Mouse (Mus musculus): ENCODE measurements around the gene Rnf10.

The Rnf10 gene

DNA sequence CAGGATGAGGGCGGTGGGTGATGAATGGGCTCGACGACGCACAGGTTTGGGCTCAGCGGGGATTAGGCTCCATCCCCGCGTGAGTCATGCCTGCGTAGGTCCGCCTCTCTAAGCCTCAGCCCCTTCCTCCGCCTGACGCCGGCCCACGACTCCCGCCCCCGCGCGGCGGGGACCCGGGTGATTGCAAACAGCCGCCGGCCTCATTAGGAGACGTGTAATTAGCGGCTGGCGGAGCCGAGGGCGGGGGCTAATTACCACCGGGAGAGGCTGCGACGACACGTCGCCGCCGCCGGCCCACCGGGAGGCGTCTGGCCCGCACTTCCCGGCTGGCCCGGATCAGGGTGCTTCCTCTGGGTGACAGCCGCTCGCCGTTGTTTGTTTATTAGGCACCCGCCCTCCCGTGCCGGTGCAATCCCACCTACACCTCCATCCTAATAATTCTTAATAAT, 37.4 kb downstream of the Rnf10 start:
- in situ Hi-C loops (cut with MboI, MseI), result no loop called here

DNA sequence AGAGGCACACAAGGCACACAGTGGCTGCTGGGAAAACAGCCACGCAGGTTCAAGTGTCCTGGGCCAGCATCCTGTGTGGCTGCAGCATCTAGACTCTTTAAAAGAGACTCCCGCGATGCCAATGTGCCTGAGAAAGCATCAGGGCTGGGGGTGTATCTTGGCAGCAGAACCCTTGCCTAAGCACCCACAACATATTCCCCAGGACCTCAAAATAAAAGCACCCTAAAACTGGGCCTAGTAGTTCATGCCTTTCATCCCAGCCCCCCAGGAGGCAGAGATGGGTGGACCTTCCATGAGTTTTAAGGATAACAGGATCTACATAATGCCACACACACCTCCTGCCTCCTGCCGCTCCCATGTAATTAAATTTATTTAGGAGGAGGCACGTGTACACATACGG, 38.2 kb downstream of the Rnf10 start:
- in situ Hi-C loops (cut with MboI, MseI), result no loop called here

DNA sequence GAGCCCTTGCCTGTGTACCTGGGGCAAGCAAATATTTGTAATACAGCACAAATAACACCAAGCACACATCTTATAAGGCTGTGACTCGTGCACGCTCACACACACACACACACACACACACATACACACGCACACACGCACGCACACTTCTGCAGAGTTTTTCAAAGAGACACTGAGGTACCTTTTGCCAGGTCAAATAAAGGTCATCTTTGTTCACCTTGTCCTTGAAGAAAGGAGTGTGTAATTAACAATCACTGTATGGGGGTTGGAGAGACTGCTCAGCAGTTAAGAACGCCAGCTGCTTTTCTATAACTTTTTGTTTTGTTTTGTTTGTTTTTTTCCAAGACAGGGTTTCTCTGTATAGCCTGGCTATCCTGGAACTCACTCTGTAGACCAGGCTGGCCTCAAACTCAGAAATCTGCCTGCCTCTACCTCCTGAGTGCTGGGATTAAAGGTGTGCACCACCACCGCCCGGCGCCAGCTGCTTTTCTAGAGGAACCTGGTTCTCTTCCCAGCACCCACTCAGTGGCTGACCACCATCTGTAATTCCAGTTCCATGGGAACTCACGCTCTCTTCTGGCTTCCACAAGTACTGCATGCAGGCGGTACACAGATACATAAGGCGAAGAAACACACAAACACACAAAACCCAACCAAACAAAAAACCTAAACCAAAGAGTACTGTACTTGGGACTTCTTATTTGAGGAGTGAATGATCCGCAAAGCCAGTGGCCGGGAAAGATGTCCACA, 39.5 kb downstream of the Rnf10 start:
- in situ Hi-C loops (cut with MboI, MseI), result no loop called here

DNA sequence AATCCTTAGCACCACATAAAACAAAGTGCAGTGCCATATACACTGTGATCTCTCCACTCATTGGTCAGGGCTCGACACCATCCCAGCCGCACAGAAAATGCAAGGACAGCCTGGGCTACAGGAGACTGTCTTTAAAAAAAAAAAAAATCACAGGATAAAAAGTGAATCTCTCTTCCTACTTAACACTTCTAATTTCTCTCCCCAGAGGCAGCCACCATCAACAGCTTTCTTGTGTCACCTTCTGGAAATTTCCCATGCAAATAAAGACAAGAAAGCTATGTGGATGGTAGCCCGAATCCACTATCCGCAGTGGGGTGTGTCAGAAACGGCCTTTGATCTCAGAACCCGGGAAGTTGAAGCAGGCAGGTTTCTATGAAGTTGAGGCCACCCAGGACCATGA, 40.2 kb downstream of the Rnf10 start:
- in situ Hi-C loops (cut with MboI, MseI), result no loop called here

DNA sequence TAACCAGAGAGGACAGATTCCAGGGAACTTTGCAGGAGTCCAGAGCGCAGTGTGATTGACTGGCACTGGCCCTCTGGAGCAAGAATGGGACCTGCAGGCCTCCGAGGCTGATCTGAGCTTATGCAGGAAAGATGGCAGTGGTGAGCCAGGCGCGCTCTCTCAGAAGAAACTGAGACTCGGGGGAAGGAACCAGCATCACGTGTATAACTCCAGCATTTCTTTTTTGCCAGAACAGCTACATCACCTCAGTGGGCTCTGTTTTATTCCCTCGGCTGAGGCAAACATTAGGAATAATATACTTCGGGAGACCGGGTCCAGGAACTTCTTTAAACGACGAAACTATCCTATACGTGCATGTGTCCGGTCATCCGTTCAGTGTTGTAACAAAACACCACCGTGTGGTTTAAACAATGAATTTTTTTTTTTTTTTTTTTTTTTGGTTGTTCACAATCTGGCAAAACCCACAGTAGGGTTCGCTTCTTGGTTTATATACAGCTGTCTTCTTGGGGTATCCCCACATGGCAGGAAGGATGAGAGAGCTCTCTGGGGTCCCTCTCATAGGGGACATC, 41.1 kb downstream of the Rnf10 start:
- in situ Hi-C loops (cut with MboI, MseI), result no loop called here

DNA sequence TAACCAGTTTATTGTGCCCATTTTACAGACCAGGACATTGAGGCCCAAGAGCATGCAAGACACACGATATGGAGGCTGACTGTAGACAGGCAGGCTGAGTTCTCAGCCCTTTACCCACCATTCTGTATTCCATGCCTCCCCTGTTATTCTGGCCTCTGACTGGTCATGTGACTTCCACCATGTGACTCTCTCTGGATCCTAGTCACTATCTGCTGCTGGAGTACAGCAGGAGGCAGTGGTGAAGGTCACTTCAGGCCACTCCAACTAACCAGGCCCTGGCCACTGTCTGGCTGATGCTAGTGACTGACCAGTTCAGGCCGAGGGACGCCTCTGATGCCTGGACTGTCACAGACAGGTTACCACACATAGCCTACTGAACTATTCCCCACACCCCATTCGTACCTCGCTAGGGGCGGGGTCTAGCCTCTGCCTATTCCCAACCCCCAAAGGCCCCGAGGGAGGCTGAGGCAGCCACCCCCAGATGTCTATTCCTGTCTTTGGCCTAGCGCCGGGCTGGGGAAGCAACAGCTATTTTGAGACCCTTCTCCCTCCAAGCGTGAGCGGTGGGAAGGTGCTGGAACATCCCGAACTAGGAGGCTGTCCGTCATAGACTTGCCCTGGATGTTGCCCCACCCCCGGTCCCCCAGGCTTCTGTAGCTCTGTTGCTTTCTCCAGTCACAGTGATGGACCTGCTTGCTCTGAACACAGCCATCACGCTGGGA, 41.7 kb downstream of the Rnf10 start:
- in situ Hi-C loops (cut with MboI, MseI), result no loop called here

DNA sequence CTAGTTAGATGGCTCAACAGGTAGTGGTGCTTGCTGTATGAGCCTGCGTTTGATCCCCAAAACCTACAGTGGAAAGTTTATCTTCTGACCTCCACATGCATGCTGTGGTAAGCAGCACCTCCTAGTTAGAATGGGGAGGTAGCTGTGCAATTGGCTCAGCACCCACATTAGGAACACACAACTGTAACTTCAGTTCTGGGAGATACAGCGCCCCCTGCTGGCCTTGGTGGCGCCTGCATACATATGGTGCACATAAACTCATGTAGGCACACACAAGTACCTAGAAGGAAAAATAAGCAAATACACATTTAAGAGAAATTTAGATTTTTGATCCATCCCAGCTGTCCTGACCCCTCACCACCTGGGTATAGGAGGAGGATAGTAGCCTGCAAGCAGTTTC, 50.2 kb downstream of the Rnf10 start:
- in situ Hi-C loops (cut with MboI, MseI), result loop anchor here (5.0 kb wide), 1 partner anchor 95 kb away; no protein-coding TSS in a partner anchor

DNA sequence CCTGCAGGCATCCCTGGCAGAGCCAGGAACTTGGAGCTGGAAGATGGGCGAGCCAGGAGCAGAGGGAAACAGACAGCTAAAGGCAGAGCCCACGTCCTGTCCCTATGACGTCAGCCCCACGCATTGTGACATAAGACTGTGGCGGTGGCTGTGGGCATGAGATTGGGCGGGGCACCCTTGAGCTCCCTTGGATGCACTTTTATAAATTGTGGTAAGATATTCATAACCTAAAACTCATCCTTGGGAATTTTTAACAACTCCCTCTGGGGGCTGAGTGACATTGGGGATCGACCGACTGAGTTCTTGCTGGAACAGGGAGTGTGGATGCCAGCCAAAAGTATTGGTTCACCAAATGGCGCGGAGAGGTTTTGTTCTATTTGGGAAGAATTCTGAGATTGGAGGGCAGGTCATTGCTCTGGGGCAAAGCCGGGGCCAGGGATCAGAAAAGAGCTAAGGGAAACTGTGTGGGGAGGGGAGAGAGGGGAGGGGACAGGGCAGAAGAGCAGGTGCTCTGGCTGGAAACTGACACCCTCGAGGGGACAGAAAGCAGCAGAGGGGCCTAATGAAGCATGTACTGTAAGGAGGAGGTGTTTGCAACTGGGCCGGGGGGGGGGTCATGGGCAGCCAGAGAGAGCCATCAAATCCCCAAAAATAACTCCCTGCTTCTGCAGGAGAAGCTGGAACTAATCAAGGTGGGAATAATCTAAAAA, 51.6 kb downstream of the Rnf10 start:
- in situ Hi-C loops (cut with MboI, MseI), result loop anchor here (5.0 kb wide), 1 partner anchor 94 kb away; no protein-coding TSS in a partner anchor

DNA sequence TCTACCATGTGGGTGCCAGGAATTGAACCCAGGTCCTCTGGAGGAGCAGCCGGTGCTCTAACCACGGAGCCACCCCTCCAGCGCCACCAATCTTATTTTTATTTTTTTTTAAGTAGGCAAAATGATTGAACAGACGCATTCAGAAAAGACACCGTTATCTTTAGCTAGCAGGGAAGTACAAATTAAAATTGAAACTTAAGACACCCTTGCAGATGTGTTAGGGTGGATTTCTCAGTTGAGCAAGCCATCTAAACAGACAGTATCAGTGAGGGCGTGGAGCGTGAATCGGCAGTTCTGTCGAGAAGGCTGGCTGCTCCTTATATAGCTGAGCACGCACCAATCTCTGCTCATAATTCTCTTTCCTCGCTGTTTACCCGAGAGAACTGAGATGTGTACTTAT, 54.7 kb downstream of the Rnf10 start:
- in situ Hi-C loops (cut with MboI, MseI), result no loop called here

DNA sequence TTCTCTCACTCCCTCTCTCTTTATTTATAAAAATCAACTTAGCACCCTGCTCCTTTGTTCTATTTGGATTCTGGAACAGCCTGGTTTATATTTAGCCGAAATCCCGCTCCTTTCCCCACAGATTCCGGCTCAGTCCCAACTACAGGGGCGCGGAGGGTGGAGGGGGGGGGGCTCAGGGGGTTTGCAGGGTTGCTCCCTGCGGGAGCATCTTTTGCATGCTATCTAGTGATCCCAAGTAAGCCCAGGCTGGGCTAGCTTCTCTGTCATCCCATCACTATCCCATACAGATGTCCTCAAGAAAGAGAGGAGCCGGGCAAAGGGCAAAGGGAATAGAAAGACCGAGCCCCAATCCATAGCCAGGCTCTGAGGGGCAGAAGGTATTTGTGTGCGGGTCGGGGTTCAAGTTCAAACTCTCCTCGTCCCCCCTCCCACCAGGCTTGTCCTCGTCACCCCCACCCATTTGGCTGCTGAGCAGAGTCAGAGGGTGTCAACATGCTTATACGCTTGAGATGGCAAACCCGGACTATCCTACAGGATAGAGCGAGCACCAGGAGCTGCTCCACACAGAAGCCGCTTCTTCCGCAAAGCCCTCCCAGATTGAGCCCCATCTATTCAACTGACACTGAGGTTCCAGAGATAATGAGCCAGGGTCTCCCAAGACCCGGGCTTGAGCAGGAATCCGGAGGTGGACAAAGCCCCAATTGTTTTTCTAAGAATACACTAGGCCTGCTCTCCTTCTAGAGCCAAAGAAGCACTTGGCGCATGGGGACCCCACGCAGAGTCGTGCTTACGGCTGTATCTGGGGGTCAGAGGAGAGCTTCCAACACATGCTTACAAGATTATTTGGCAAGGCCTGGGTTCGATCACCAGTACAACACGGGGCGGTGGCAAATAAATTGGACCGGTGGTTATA, 57.2 kb downstream of the Rnf10 start:
- in situ Hi-C loops (cut with MboI, MseI), result no loop called here

DNA sequence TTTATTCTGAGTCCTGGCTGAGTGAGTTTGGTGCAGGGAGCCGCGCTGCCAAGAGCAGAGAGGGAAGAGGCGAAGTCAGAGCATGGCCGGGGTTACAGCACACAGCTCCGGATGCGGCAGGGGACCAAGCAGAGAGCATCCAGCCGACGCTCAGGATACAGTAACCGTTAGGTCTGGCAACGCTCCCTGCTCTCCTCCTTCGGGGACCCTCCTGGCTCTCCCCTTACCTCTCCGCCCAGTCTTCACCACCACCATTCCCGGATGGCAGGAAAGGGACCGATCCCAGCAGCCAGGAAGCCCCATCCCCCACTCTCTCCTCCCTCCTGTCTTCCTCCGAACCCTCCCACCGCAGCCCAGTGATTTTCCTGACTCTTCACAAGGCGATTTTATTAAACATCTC, 57.8 kb downstream of the Rnf10 start:
- in situ Hi-C loops (cut with MboI, MseI), result no loop called here

DNA sequence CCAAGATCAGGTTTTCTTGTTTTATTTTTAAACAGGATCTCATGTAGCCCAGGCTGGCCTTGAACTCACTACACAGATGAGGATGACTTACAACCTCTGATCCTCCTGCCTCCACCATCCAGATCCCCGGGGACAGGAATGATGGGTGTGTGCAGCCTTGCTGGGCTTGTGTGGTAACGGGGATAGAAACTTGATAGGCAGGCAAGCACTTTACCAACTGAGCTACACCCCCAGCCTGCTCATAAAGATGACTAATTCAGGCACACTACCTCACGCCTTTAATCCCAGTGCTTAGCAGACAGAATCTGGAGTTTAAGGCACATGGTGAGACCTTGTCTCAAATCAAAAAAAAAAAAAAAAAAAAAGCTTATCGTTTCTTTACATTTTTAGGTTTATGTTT, 59.8 kb downstream of the Rnf10 start:
- in situ Hi-C loops (cut with MboI, MseI), result no loop called here

DNA sequence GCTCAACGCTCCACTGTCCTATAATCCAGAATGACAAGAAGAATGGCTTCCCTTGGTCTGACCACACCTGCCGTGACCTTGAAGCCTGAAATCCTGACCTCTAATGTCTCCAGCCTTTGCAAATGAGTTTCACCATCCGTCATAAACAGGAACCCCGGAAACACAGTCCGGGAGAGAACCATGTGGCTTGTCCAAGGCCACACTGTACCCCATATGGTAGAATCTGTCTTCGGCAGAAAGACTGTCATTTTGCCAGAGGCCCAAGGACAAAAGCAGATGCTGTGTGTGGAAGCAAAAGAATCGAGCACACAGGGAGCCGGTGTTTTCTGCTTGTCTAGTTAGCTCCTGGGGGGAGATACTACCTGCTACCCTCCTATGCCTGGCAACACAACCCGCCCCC, 60.2 kb downstream of the Rnf10 start:
- in situ Hi-C loops (cut with MboI, MseI), result no loop called here

DNA sequence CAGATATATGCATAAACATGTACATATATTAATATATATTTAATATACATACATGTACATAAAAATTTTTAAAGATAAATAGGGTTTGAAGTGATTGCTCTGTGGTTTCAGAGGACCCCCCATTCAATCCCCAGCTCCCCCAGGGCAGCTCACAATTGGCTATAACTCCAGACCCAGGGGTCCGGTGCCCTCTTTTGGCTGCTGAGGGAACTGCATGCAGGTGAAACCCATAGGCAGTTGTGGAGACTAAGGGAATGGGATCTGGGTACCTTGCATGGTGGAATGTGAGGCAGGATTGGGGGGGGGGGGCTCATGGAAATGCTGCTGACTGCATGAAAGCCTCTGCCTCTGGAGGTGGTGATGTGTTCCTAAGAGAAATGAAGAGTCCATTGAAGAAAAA, 62.3 kb downstream of the Rnf10 start:
- in situ Hi-C loops (cut with MboI, MseI), result no loop called here

DNA sequence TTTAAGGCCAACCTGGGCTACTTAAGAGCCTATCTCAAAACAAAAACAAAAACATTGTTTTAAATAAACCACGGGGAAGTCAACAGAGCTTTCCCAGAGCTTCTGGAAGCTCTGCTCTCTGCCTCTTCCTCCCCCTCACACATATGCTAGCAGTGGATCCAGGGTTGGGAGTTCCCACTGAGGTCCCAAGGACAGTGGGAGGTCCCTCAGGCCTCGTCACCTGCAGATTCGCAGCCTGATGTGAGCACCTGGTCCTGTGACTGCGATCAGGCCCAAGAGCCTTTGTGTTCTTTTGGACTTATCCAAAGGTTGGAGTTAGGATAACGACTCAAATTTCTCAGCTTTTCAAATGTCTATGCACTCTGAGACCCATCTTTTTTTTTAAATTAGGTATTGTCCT, 64.1 kb downstream of the Rnf10 start:
- in situ Hi-C loops (cut with MboI, MseI), result no loop called here

DNA sequence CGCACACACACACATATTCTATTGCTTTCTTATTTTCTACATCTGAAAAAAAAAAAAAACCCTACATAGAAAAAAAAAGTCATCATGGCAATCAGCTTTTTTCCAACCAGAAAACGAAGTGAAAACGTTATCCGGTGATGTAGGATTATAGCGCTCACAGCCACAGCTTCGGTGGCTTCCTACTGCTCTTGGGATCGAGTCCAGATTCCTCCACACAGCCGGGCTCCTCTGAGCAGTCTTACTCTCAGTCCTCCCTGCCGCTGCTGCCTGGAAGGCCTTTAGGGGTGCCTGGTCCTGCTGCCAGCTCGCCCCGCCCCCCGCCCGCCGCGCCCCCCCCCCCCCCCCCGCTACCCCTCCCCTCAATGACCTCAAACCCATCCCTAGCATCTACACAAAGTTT, 64.8 kb downstream of the Rnf10 start:
- in situ Hi-C loops (cut with MboI, MseI), result no loop called here

DNA sequence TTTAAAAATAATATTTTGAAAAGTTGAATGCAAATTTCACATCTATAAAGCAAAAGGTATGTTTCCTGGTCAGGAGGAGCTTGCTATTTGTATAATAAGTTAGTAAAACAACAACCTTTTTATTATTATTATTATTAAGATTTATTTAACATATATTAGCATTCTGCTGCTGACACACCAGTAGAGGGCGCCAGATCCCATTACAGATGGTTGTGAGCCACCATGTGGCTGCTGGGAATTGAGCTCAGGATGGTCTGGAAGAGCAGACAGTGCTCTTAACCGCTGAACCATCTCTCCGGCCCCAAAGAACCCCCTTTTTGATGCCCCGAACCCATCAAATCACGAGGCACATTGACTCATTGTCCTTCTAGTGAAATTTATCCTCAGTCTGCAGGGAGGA, 65.5 kb downstream of the Rnf10 start:
- in situ Hi-C loops (cut with MboI, MseI), result no loop called here

DNA sequence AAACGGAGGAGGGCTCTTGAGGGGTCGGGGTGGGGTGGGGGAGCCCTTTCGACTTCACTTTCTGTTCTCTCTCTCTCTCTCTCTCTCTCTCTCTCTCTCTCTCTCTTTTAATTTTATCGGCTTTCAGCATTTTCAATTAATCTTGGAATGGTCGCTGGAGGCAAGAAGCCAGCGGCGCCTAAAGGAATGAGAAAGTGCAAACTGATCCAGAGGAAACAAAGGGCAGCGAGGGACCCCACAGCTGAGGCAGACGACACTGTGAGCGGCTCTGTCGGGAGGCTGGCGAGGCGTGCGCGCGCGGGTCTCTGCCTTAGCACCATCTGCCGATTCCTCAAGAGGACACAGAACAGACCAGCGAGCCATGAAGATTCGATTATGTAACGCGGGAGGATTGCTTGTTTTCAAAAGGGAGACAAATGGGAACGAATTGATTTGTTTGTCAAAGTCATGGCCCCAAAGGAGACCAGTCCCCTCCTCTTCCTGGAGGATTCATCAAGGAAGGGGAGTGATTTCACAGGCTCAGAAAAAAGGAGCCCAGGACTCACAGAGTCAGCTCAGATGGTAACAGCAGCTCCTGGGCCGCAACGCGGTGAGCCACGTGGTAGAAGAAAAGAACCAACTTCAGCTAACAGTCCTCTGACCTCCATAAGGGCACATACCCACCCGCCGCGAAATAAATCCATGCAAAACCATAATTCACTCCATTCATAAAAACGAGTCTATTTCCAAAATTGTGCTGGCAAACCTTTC, 68.0 kb downstream of the Rnf10 start:
- in situ Hi-C loops (cut with MboI, MseI), result no loop called here

DNA sequence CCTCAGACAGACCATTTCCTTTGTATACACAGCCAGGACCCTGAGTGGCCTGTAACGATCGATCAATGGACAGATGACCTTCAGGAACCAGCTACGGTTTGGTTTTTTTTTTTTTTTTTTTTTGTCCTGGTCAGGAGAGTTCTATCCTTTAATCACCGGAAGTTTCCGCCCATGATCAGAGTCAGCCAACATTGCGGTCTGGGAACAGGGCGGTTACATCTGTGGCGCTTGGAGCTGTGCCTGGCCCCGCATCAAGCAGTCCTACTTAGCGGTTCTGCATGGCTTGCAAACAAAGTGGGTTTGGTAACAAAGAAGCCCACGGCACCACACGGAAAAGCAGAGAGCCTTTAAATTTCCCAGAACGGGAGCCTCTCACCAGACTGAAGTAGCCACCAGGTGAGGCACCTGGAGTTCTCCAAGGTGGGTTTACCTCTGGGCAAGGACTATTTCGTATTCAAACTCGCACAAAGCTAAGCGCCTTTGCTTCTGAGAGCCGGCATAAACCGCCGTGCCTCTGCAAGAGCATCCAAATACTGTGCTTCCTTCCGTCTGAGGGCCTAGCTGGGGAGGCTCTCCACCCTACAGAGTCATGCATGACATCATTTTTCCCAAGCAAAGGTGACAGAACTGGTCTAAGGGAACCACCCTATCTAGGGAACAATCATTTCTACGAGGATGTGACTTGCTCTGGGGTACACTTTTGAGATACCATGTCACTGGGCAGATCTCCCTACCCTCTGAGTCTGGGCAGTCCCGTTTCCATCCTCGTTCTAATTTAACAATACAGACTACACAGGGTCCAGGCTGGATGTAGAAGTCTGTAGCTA, 68.8 kb downstream of the Rnf10 start:
- in situ Hi-C loops (cut with MboI, MseI), result no loop called here
